In the genomic region with DNA sequence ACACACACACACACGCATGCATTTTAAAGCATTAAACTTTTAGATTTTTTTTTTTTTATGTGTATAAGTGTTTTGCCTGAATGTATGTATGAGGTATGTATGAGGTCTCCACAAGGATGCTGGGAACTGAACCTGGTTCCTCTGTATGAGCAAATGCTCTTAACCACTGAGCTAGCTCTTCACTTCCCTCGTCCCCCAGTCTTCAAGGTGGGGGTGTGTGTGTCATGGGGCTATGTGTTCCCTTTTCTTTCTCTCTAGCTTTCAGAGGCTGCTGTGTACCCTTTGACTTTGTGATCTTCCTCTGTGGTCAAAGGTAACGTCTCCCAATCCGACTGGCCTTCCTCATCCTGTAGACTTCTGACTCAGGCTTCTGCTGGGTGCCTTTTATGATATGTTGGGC, we compare ENCODE assay signal across 15 mouse cellular contexts. TPM values are rescaled to one million over a fixed set of nuclear protein-coding genes. Genes with fewer than 3 reads are reported as not detected.
A peak's percentile ranks its signal among the peaks of the same experiment; 100 is the strongest.
DNase-seq lines count a peak whose midpoint lies in the region; ATAC-seq and TF ChIP-seq lines count a peak whose summit lies in the region.
"Had no signal": no experiment of that assay in that cellular context is flagged by ENCODE, and none has a peak within 500 bp of the region (broad histone marks: within the 10 kb centered on the region; RNA-seq: fewer than 3 reads in every experiment).

No protein-coding gene starts in this region.

- ATAC-seq in heart, embryonic 13.5 days (ENCODE audit: extremely low read depth, insufficient number of reproducible peaks, low FRiP score, low TSS enrichment): no peak
- ATAC-seq in hindbrain, embryonic 11.5 days (ENCODE audit: low FRiP score): no peak

- peak overlapping the region; percentile 90 for H3K27ac ChIP-seq in heart, embryonic 13.5 days (replicated peaks)
- H3K27ac ChIP-seq in heart, embryonic 10.5 days: no peak overlapping the region
- peak overlapping the region; percentile 94 for H3K27ac ChIP-seq in spleen, adult 2 months (ENCODE audit: insufficient read depth, low read length)
- H3K27ac ChIP-seq in macrophage: peak overlapping the region; percentile 60; the same call in 1 of the 2 replicates
- H3K27ac ChIP-seq in hindbrain, embryonic 11.5 days (ENCODE audit: low read depth, low read length): no peak overlapping the region
- H3K27ac ChIP-seq: layer of hippocampus, adult 2 months had no signal

- no peaks in the 10 kb centered on the region for H3K9me3 ChIP-seq in heart, embryonic 13.5 days
- no peaks in the 10 kb centered on the region for H3K9me3 ChIP-seq in heart, embryonic 10.5 days
- H3K9me3 ChIP-seq in hindbrain, embryonic 11.5 days (ENCODE audit: control insufficient read depth, low read length): no peaks in the 10 kb centered on the region
- H3K9me3 ChIP-seq: liver, embryonic 15.5 days had no signal

- no peak for TF ChIP-seq CTCF in spleen, adult 2 months (IDR thresholded peaks at IDR 0.05; ENCODE audit: extremely low read depth, insufficient read depth, insufficient read length, insufficient replicate concordance)

- H3K36me3 ChIP-seq in heart, embryonic 13.5 days: no peaks in the 10 kb centered on the region
- H3K36me3 ChIP-seq in heart, embryonic 10.5 days: no peaks in the 10 kb centered on the region
- no peaks in the 10 kb centered on the region for H3K36me3 ChIP-seq in spleen, adult 2 months (ENCODE audit: control insufficient read depth, insufficient read depth, low read length)
- H3K36me3 ChIP-seq in macrophage (ENCODE audit: inconsistent target): no peaks in the 10 kb centered on the region
- H3K36me3 ChIP-seq in hindbrain, embryonic 11.5 days (ENCODE audit: control insufficient read depth, insufficient read depth, low read length): no peaks in the 10 kb centered on the region
- H3K36me3 ChIP-seq: liver, embryonic 15.5 days had no signal

- no peak overlapping the region for H3K4me3 ChIP-seq in heart, embryonic 13.5 days
- no peak overlapping the region for H3K4me3 ChIP-seq in heart, embryonic 10.5 days
- no peak overlapping the region for H3K4me3 ChIP-seq in spleen, adult 2 months (ENCODE audit: extremely low read depth, insufficient read depth, insufficient read length)
- H3K4me3 ChIP-seq in macrophage (ENCODE audit: inconsistent target): no peak overlapping the region
- no peak overlapping the region for H3K4me3 ChIP-seq in hindbrain, embryonic 11.5 days (ENCODE audit: low read depth, low read length)
- H3K4me3 ChIP-seq: erythroblast, embryonic 14.5 days; layer of hippocampus, adult 2 months; liver, embryonic 15.5 days; megakaryocyte, embryonic 14.5 days had no signal

- H3K4me2 ChIP-seq in heart, embryonic 13.5 days: no peak overlapping the region
- no peak overlapping the region for H3K4me2 ChIP-seq in hindbrain, embryonic 11.5 days (replicated peaks; ENCODE audit: low read depth, low read length)
- H3K4me2 ChIP-seq: liver, embryonic 15.5 days had no signal

- no peaks in the 10 kb centered on the region for H3K27me3 ChIP-seq in heart, embryonic 13.5 days (replicated peaks)
- H3K27me3 ChIP-seq in heart, embryonic 10.5 days (ENCODE audit: insufficient read depth, poor library complexity, severe bottlenecking): peaks cover under 1% of the 10 kb centered on the region; the same call in 1 of the 2 replicates
- H3K27me3 ChIP-seq in spleen, adult 2 months (ENCODE audit: control insufficient read depth, insufficient read depth, low read length): no peaks in the 10 kb centered on the region
- H3K27me3 ChIP-seq in hindbrain, embryonic 11.5 days (ENCODE audit: control insufficient read depth, insufficient read depth, low read length): no peaks in the 10 kb centered on the region

- no peak for TF ChIP-seq POLR2A in spleen, adult 2 months (IDR thresholded peaks at IDR 0.05; ENCODE audit: low read depth, low read length)

- H3K79me2 ChIP-seq in macrophage (ENCODE audit: inconsistent target): peaks cover 83% of the 10 kb centered on the region

- DNase-seq in heart, embryonic 10.5 days (ENCODE audit: low spot score): no peak
- DNase-seq in spleen, adult 2 months (ENCODE audit: low read depth in 1 of 2, low spot score in 2 of 2): peak; percentile 38 to 76
- DNase-seq in spleen, postnatal 14 days (ENCODE audit: low spot score in 2 of 2): no peak
- DNase-seq in thymus, postnatal 10 days (ENCODE audit: low spot score in 2 of 2): no peak
- no peak for DNase-seq in hindbrain, embryonic 11.5 days (ENCODE audit: low spot score)
- DNase-seq in thymus, postnatal 25 days: no peak
- DNase-seq: cerebellum, adult 8-10 months; embryo, embryonic 11 days; thymus, adult 2 months had no signal

- 75% methylated on average over 4 of the region's 4 CpGs for WGBS in heart, embryonic 13.5 days
- WGBS in heart, embryonic 10.5 days: 86% methylated on average over 4 of the region's 4 CpGs
- 33% methylated on average over 4 of the region's 4 CpGs for WGBS in spleen, adult 2 months
- WGBS in macrophage (ENCODE audit: missing documents): 20% methylated on average over 3 of the region's 4 CpGs
- 90% methylated on average over 4 of the region's 4 CpGs for WGBS in hindbrain, embryonic 11.5 days

- H3K9ac ChIP-seq in heart, embryonic 13.5 days: no peak overlapping the region
- no peak overlapping the region for H3K9ac ChIP-seq in hindbrain, embryonic 11.5 days (ENCODE audit: low read depth, low read length)
- H3K9ac ChIP-seq: liver, embryonic 15.5 days had no signal

- peaks cover 98% of the 10 kb centered on the region for H3K4me1 ChIP-seq in heart, embryonic 13.5 days
- H3K4me1 ChIP-seq in heart, embryonic 10.5 days: peaks cover 80% of the 10 kb centered on the region
- H3K4me1 ChIP-seq in spleen, adult 2 months (ENCODE audit: control insufficient read depth, insufficient read depth, insufficient read length): peaks cover 27% of the 10 kb centered on the region; the same call in 1 of the 2 replicates
- no peaks in the 10 kb centered on the region for H3K4me1 ChIP-seq in hindbrain, embryonic 11.5 days (replicated peaks; ENCODE audit: control insufficient read depth, insufficient read depth, low read length)

RNA-seq across cellular contexts. Expression of a gene that starts 22.3 kb away (rescaled TPM):
- 6.5 and 7.2 TPM in 2 replicates for polyA plus RNA-seq in heart, embryonic 13.5 days (2015; fragmentation: Nextera tagmentation; extraction: Ambion mirVana)
- 5.1 and 5.3 TPM in 2 replicates for polyA plus RNA-seq in heart, embryonic 10.5 days (2016; fragmentation: Nextera tagmentation; extraction: Ambion mirVana)
- polyA plus RNA-seq in spleen, adult 2 months (2012; rRNA removed): 15.3 and 17.3 TPM in 2 replicates
- 100 to 1,000 TPM in 8 of 26 experiments, 10 to 100 TPM in 17, 1 to 10 TPM in 1; 6.3 to 176 (median 84.9) TPM for total RNA-seq in macrophage (2018; cell fraction: chromatin; rRNA removed)
- 10 to 100 TPM in 20 of 26 experiments, 1 to 10 TPM in 6; 2.1 to 26.3 (median 14.4) TPM for total RNA-seq in macrophage (2018; cell fraction: cytosol; rRNA removed)
- 100 to 1,000 TPM in 1 of 26 experiments, 10 to 100 TPM in 20, 1 to 10 TPM in 5; 5.4 to 103 (median 30.6) TPM for total RNA-seq in macrophage (2018; cell fraction: nucleus; rRNA removed)
- polyA plus RNA-seq in macrophage (2018): 13.1 to 22.6 TPM (median 20.1 TPM) in 3 replicates
- 1.9 and 2.1 TPM in 2 replicates for polyA plus RNA-seq in hindbrain, embryonic 11.5 days (2014; fragmentation: Nextera tagmentation; extraction: Ambion mirVana)

Comparison
In these comparisons a context has a peak if more than half of its experiments do, and no peak if none do; other contexts are left out.
1. H3K27ac ChIP-seq: peak in heart, embryonic 13.5 days (single experiment), spleen, adult 2 months (single experiment) and macrophage (single experiment); none in heart, embryonic 10.5 days (single experiment) and hindbrain, embryonic 11.5 days (single experiment).
2. DNase-seq: peak in spleen, adult 2 months (2 of 2); none in heart, embryonic 10.5 days (single experiment), spleen, postnatal 14 days (0 of 2), thymus, postnatal 10 days (0 of 2), hindbrain, embryonic 11.5 days (single experiment) and thymus, postnatal 25 days (single experiment).